Mouse (Mus musculus): Measurements from ENCODE around the gene Styx. TPM values are rescaled to one million over a fixed set of nuclear protein-coding genes. Genes with fewer than 3 reads are reported as not detected.
"Not testable (repeated sequence)": the region's sequence is repeated elsewhere in the genome, so short reads cannot be mapped to it uniquely, and the experiment has no call there.

The Styx gene
- total RNA-seq, 2 experiments from 2014 or later = 74.6 to 80.4 TPM

DNA sequence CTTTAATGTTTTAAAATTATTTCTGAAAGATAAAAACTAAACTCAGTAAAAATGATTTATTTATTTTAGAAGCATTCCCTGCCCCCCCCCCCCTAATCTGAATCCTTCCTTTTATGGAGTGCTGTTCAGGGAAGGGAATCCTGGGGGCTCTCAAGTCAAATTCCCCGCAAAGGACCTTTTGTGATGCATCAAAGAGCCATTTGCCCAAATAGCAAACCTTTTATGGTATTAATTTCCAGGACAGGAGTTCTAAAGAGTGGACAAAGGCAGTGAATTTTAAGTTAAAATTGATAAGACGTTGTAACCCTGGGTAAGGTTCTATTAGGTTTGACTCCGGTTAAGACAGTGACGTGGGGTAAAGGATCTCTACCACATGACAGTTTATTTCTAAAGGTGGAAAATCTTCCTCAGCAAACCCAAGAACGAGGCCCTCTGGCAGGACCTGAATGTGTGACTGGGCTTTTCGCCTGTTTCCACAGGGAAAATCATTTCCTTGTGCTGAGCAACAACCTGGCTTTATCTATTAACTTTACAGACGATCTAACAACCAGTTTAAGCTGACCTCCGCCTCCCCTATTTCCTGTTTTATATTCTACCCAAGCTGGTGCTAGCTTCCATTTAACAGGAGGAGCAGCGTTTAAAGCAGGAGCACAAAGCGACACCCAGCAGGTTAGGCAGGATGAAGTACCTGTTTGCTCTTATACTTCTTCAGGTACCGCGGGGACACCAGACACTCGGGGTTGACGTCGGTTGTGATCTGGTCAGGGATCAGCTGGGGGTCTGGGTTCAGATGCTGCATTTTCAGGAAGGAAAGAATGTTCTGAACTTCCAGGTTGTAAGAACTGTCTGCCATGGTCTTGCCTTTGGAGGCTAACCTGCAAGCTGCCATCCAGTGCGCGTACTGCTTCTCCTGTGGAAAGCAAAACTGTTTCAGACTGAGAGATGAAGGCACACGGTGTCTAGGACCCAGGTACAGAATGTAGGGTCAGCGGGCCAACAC lies 113.4 kb downstream of the Styx start:
- DNase-seq (ENCODE audit: low spot score) = no peak

DNA sequence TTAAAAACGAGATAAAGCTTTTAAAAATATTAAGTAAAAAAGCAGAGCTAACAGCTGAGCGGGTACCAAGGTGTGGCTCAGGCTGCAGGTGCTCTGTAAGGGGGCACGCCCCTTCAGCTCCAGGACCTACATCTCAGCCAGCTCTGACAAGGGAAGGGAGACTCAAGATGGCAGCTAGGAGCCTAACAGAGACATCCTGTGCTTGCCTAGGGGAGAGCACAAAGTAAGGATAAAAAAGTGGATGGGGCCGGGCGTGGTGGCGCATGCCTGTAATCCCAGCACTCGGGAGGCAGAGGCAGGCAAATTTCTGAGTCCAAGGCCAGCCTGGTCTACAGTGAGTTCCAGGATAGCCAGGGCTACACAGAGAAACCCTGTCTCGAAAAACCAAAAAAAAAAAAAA lies 115.5 kb downstream of the Styx start:
- DNase-seq (ENCODE audit: low spot score) = not testable (repeated sequence)

DNA sequence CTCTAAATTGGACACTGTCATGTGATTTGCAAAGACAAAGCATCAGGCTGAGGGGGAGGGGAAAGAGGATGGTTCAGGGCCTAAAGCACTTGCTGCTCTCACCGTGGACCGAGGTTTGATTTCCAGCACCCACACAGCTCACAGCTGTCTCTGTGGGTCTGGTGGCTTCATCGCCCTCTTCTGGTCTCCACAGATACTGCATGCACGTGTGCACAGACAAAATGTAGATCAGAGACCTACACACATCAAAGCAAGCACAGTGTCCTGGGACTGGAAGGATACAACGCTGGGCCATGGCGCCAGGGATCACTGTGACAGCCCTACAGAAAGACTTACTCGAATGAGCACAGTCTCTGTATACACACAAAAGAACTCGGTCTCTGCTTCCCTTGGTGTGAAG lies 118.6 kb downstream of the Styx start:
- no peak for DNase-seq (ENCODE audit: low spot score)

Small RNA genes within 50 kb of the gene (microRNA-seq; reads per million reads assigned to microRNA genes)
- not detected for gene Gm25353

Other genes with a start within 250 kb of the Styx start
- 1 to 10 TPM; 2.2 to 3.7 TPM for gene Gpr137c, start 131.4 kb upstream of the Styx start, total RNA-seq (2021)
- 1 to 10 TPM; 9.3 to 9.4 TPM for gene Txndc16, start 130.8 kb upstream of the Styx start, total RNA-seq (2021)
- gene Ero1l, start 32.3 kb upstream of the Styx start, total RNA-seq (2021) = 1 to 10 TPM; 4.6 TPM
- 100 to 1,000 TPM in 1 of 2 experiments, 10 to 100 TPM in 1; 93.0 to 100 TPM for gene Psmc6, start 21.3 kb upstream of the Styx start, total RNA-seq (2021)
- 1 to 10 TPM; 8.4 to 9.0 TPM for gene Gnpnat1, start 53.8 kb downstream of the Styx start, total RNA-seq (2021)
- 100 to 1,000 TPM; 222 to 227 TPM for gene Fermt2, start 179.0 kb downstream of the Styx start, total RNA-seq (2021)

Data from gastrocnemius, adult 18-20 months (tissue).